Mouse (Mus musculus): ENCODE measurements around the gene Fhl1.

Fhl1 gene

DNA sequence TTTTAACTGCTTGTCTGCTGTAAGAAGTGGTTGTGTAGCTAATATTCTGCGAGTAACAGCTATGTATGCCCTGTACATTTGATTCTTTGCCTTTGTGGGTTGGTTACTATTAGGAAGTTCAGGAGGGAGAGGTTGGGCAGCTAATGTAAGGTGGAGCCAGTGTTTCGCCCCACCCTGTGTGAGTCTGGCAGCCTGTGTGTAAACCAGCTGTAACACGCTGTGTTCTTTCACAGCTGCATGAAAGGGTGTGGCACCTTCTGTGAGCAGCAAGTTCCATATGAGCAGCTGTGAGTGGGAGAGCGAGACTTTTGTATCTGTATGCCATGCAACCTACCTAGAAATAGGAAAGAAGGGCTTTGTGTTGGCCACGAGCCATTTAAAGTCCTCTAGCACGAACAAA, 20.6 kb downstream of the Fhl1 start:
- no peak for DNase-seq (ENCODE audit: low read depth, low spot score)

DNA sequence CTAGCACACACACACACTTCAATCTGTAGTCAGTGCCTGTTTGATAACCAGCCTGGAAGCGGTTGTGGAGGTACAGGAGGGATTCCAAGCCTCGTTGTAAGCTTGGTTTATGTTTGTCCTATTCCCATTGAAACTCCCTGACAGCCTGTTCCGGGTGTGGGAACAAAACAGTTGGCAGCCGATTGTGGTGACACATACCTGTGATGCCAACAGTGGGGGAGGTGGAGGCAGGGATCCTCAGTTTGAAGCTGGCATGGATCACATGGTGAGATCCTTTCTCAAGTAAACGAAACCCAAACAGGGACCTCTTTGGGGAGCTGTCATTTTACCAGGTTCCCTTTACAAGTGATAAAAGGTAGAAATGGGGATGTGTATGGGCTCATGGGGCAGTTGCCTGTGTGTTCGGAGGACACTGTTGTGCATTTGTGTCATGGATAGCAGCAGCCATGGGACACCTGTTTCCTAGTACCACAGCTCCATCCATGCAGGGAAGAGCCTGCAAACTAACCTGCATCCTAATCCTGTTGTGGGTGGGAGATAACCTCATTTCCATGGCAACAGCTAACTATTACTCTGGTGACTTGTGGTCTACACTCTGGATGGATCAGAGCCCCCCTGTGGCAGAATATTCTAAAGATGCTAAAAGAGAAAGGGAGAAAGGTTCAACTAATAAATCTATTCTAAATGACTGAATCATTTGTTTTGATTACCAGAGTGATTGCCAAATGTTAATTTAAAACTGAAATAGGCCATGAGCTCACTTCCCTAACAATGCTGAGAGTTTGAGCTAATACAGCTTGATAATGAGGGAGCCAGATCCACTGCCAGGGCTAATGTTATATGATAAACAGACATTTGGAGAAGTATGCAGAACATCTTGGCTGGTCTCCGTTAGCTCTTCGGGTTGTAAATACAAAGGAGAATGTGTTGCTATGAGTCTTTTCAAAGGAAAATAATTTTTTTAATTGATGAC, 22.0 kb downstream of the Fhl1 start:
- DNase-seq (ENCODE audit: low read depth, low spot score), result no peak

DNA sequence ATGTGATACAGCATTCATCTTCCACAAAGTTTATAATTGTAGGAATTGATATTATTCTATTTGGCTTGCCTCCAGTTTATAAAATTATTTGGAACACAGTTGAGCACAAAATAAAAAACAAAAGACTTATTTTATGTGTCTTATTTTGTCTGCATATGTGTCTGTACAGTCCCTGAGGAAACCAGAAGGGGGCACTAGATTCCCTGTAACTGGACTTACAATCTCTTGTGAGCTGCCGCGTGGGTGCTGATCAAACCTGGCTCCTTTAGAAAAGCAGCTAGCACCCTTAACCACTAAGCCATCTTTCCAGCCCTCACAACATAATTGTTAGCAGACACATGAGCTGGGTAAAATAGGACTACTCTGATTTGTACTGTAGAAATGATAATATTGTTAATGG, 24.1 kb downstream of the Fhl1 start:
- peak; percentile 58 for DNase-seq (ENCODE audit: low read depth, low spot score)

DNA sequence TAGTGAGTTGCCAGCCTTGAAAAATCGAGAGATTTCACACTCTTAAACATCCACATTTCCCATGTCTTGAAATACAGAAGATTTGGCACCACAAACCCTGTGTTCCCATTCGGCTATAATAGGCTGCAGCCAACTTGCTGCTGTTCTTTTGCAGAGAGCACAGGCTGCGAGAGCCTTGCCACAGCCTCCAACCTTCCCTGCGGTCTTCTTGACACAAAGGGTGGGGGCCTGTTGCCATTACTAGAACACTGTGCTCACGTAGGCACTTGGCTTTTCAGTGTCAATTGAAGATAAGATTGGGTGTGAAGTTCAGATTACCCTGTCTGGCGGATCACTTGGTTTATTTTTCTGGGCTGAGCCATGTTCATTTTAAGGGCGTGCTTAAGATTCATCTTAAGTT, 24.8 kb downstream of the Fhl1 start:
- DNase-seq (ENCODE audit: low read depth, low spot score), result no peak

DNA sequence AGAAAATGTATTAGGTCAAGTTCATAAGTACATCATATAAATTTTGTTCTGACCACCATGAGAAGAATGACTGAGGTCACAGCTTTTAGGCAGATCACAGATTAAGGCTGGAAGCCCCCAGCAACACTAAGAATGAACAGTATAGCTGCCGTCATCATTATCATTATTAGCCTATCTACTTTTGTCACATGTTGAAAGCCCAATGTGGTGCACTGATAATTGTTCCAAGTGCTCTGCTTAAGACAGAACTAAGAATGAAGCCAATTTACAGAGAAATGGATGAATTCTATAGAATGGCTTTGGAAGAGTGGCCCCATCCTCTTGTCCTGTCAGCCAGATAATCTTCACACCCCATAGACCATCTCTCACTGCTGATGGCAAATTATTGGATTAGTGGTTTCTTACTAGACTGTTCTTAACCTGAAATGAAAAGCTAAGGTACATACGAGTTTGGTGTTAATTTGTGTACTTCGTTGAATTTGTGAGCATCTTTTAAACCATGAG, 28.7 kb downstream of the Fhl1 start:
- no peak for DNase-seq (ENCODE audit: low read depth, low spot score)

DNA sequence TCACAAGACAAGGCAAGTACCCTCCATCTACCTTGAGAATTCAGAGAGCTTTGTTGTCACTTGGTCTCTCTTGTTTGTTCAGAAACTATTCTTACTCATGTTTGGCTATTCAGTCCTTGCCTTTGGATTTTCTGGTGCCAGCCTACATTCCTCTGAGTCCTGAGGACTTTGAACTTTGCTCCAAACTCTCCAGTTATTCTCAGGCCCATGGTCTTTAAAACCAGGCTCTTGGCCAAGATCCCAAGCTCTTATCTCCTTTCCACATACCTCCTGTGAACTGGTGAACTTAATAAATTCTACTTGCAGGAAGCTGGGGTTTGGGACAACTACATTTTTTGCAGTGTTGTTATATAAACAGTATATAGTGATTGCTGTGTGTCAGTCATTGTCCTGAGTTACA, 38.3 kb downstream of the Fhl1 start:
- peak; percentile 4 for DNase-seq (ENCODE audit: low read depth, low spot score)

DNA sequence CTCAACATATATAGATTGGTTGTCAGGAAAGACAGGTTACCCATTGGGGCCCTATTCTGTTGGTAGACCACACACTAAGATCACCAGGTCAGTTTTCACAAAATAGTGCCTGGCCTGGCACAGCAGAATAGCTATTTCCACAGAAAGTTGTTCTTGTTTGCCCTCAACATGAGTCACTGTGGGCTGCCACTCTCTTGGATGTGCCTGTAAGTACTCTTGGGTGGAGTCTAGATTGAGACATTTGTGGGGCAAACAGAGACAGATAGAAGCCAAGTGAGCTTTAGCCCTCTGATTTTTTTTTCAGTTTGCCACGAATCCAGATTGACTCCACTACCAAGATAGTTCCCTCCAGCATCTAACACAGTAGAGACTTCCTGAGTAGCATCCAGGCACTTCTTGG, 40.2 kb downstream of the Fhl1 start:
- DNase-seq (ENCODE audit: low read depth, low spot score), result no peak

DNA sequence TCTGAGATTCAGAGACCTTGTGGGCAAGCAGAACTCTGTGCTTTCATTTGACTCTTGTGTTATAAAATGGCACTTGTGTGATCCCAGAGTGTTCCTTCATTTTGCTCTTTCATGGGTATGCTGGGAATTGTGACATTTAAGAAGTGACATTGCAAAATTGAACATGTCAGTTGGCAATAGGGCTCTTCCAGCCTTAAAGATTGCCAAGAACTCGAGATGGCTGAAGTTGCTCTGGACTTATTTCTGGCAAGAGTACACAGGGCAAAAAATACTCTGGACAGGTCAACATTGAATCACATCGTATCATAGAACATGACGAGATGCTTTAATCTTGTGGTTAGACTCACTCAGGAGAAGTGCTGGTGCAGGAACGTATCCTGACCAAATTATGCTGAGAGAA, 41.7 kb downstream of the Fhl1 start:
- DNase-seq (ENCODE audit: low read depth, low spot score), result no peak

DNA sequence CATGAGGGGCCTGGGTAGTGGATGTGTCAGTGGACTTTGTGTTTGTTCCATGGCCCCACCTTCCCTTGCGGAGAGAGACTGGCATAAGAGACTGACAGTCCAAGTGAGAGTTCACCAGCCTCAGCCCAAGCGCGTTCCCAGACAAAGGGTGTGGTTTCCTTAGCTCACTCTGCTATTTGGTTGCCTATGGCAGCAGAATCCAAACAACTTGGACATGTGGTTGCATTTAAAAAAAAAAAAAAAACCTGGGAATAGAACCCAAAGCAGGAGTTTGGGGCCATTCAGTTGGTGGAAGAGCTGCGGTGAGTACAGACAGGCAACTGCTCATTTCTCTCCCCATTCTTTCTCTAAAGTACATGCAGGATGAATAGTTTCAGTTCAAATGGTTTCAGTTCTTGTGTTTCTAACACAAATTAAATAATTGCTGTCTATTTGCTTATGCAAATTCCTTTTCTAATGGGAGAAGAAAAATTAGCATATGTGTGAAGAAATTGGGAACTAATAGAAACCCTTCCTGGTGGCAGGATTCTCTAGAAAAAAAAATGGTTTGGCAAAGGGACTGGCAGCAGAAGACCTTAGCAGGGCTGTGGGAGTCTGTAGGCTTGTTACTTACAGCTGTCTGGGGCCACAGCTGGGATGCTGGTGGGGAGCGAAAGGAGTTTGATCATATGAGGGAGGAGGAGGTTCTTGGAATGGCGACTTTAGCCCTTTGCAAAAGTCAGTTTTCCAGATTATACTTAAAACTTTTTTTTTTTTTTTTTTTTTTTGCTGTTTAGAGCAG, 54.9 kb downstream of the Fhl1 start:
- DNase-seq (ENCODE audit: low read depth, low spot score), result peak; percentile 4

DNA sequence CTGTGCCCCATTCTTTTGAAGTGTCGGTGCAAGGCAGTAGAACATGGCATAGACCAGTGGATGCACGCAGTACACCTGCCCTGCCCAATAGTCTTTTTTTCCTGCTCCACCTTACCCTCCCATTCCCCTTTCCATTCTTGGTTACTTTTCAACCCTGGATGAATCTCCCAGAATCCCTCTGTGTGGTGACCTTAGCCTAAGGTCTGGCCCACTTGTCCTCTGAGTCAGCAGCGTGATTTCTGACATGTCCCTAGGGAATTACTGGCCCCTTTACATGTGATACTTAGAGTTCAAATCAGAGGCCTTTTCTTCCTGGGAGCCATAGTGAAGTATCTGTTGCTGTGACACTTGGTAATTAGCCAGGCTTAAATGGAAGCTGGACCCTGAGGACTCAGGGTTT, 55.9 kb downstream of the Fhl1 start:
- no peak for DNase-seq (ENCODE audit: low read depth, low spot score)

DNA sequence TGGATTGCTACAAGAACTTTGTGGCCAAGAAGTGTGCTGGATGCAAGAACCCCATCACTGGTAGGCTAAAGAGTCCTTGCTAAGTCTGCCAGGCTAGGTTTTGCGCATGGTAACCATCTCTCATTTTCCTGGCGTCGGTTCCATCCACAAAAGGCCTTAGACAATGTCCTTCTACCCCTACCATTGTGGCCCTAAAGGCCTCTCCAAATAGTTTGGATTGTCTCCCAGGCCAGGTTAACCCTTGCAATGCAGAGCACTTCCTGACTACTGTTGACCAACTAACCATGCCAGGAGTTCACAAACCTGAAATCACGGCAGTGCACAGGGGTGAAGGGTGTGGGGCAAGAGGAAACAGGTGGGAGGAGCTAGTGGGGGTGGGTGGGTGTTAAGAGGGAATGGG, 59.0 kb downstream of the Fhl1 start:
- no peak for DNase-seq (ENCODE audit: low read depth, low spot score)

DNA sequence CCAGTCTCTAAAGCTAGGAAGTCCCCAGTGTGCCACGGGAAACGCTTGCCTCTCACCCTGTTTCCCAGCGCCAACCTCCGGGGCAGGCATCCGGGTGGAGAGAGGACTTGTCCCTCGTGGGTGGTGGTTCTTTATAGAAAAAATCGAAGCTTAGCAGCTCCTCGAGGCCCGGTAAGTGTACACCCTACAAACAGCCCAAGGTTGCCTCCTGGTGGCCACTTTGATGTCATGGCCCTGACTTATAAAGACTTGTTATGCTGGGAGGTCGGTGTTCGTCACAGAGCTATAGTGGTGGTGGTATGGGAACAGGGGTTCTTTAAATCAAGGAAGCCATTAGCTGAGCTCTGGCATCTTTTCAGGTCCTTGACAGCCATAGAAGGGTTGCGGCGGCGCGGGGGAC, 59.7 kb downstream of the Fhl1 start:
- DNase-seq (ENCODE audit: low read depth, low spot score), result peak; percentile 66

DNA sequence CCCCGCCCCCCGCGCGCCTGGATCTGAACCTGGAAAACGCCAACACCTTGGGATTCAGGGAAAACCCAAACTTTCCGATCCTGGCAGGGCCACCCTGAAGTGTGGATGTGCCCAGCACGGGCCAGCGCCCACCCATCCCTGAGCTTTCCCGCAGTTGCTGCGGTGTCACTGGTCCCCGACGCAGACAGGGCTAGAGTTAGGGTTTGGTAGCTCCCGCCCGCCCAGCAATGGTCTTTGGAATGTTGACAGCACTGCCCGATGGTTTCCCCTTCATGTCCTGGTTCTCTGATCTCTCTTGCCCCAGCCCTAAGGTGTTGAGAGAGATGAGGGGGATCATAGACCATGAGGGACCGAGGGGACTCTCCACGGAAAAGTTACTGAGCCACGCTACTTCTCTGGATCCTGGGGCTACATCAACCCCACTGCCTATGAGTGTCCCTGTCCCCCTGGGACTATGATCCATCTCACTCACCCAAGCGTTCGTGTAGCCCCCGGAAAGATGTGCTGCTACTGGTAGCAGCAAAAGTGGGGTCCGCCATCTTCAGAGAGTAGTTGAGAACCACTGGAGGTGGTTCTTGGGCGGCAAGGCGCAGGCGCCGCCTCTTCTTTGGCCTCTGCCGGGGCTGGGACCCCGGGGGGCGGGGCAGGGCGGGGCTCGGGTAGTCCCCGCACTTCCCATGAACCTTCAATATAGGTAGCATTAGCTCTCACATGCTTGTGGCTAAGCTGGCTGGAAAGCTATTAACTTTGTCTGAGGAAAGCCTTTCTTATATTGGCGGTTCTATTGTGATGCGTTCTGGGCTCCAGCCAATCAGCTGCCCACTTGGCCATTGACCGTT, 90.4 kb downstream of the Fhl1 start, which contains the start of gene Map7d3:
Gene Map7d3, minus strand, starts transcription at position 562 of the 839 bp plus-strand sequence.
- no peak for DNase-seq (ENCODE audit: low read depth, low spot score)

DNA sequence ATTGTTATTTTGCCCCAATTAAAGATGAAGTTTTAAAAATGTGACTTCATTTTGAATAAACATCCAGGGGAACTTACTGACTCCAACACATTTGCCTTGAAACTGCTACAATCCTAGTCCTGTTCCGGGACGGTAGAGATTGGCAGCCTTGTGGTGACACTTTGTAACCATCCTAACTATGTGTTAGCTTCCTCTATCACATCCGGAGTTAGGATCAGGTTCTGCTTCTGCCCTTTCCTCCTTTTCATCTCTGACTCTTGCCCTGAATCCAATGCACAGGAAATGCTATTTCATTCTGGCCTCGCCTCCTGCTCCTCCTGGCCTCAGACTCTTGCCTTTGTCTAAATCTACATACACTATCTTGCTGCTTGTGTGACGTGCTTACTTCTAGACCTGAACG, 95.9 kb downstream of the Fhl1 start:
- DNase-seq (ENCODE audit: low read depth, low spot score), result no peak

DNA sequence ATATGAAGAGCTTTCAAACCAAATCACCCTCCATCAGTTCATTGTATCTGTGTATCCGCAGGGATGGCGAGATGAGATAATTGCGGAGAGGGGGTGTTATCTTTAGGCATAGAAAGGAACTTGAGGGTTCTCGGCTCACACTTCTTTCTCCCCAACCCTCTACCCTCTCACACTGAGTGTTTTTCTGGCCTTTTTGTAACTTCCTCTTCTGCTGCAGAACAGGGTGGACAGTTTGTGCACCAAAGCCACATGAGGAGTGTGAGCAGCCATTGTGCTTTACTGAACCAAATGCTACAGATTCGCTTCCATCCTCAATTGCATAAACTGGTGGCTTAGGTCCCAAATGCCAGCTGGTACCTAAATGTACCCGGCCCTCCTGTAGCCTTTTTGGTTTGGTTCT, 104.3 kb downstream of the Fhl1 start:
- no peak for DNase-seq (ENCODE audit: low read depth, low spot score)

DNA sequence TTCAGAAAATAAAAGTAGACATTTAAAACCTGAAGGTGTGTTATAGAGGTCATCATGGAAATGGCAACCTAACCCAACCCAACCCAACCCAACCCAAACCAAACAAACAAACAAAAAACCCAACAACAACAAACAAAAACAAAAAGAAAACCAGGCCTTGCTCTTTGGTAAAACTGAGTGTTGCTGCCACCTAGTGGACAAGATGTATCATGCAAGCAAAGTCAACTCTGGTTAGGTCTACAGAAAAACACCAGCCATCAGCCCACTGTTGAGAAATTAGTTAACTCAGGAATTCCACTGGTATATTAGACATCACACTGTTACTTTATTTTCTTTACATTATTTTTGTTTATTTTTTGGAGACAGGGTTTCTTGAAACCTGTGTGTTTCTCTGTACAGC, 107.8 kb downstream of the Fhl1 start:
- DNase-seq (ENCODE audit: low read depth, low spot score), result peak; percentile 49

DNA sequence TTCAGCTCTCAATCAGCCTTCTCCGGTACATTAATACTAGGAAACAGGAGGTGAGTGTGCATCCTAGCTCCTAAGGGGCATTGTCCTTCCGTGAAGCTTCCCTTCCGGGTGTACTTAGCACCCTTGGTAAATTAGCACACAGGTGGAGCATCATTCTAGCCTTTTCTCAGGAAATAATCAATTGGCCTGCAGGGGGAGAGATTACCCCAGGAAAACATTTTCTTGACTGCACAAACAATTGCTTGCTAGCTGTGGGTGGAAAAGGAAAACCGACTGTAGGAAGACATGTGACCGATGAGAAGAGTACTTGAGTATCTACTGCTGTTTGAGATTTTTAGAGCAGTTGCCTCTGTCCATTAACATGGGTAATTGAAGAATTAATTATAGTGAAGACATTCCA, 109.7 kb downstream of the Fhl1 start:
- peak; percentile 16 for DNase-seq (ENCODE audit: low read depth, low spot score)
